13 mouse cellular contexts compared by ENCODE assay signal in the genomic region with DNA sequence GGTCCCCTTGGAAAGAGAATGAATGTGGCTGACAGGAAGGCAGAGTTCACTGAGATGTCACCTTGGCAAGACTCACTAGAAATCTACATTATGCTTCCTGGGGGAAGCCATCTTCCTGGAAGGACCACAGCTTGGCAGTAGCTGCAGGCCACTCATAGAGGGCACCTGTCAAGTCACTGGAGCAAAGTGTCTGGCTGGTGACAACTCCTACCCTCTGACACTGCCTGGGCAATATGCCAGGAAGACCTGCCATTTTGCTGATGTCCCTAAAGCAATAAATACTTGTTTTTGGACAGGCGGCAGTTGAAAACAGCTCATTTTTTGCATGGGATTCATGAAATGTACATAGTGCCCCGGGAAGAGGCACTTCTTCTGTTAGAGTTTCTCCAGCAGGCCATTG.
"Had no signal": no experiment of that assay in that cellular context is flagged by ENCODE, and none has a peak within 500 bp of the region (broad histone marks: within the 10 kb centered on the region; RNA-seq: fewer than 3 reads in every experiment).

No protein-coding gene starts in this region.

- DNase-seq: kidney, adult 8-10 months; kidney, postnatal 10 days; kidney, postnatal 36 days; layer of hippocampus, postnatal 36 days; liver; lung, adult 18-20 months; lung, postnatal 10 days; lung, postnatal 36 days; right cerebral cortex, postnatal 25 days; spleen, adult 18-20 months; thymus, adult 2 months; thymus, postnatal 14 days; thymus, postnatal 4 days had no signal
